Mouse (Mus musculus) central nervous system, embryonic 14 days (tissue): ENCODE results near the gene Lpar3. TPM values are rescaled to one million over a fixed set of nuclear protein-coding genes. Genes with fewer than 3 reads are reported as not detected.

Source experiments
- polyA plus RNA-seq: library from polyadenylated mRNA; depleted of rRNA; stranded (reverse); fragments of >200 nt; gene quantifications from 2 replicates; pipeline ENCODE4 v1.2.3, GENCODE M21; 2012; rRNA removed

Lpar3 gene
- 0.23 and 0.46 TPM in 2 replicates for polyA plus RNA-seq

DNA sequence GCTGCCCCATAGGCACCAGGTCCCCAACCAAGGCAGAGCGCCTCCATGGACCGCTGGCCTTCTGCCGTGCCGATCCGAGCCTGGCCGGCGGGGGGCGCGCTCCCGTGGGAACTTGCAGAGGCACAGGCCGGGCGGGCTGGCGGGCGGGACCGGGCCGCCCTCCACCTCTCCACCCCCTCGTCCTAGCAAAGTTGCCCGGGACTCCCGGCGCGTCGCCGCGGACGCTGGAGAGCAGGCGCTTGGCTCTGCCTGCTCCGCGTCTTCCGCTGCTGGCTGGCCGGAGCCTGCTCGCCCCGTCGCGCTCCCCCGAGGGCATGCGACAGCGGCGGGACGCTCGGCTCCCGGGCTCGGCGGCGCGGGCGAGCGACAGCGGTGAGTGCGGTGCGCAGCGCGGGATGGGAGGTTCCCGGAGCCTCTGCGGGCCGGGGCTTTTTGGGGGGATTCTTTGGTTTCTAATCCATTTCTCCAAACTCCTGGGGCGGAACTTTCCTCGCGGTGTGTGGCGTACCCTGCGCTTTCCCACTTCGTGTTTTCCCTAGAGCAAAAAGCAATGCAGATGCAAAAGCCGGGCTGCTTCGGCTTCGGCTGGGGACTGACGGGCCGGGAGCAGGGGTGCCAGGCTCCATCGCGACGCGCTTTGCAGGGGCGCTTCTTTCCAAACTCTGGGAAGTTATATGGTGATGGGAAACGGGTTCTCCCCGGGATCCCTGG is at the start of gene Lpar3:
Gene Lpar3, plus strand, starts transcription at position 188 of the 711 bp plus-strand sequence.

Other genes starting within 250 kb of the Lpar3 start
- 2.3 and 2.6 TPM in 2 replicates for gene Syde2, start 233.1 kb upstream of the Lpar3 start, polyA plus RNA-seq
- gene Wdr63, start 112.8 kb upstream of the Lpar3 start, polyA plus RNA-seq: 1.3 and 1.6 TPM in 2 replicates
- gene Mcoln3, start 103.5 kb upstream of the Lpar3 start, polyA plus RNA-seq: 0.59 and 1.4 TPM in 2 replicates
- gene Mcoln2, start 71.1 kb upstream of the Lpar3 start, polyA plus RNA-seq: 0.98 and 1.5 TPM in 2 replicates
- gene Ssx2ip, start 183.7 kb downstream of the Lpar3 start, polyA plus RNA-seq: 12.5 and 13.4 TPM in 2 replicates
- 2.4 and 3.0 TPM in 2 replicates for gene Ctbs, start 228.8 kb downstream of the Lpar3 start, polyA plus RNA-seq